Mouse (Mus musculus) left cerebral cortex, adult 2 months (tissue): ENCODE measurements around the gene Frmd4b. TPM values are rescaled to one million over a fixed set of nuclear protein-coding genes. Genes with fewer than 3 reads are reported as not detected.

Experiments
- DNase-seq, 2 experiments: peaks; one replicate each; pipeline ENCODE4 v3.0.0; 2021 to 2022; ENCODE audit warnings: low spot score in 2 of 2, mixed read lengths in 1 of 2; ENCODE audit errors: extremely low spot score in 1 of 2
- H3K27ac ChIP-seq: fragments of 200-600 bp; 2 replicates; pipeline ENCODE4 v1.8.1; 2022
- H3K4me3 ChIP-seq: fragments of 200-600 bp; 2 replicates; pipeline ENCODE4 v1.8.1; 2022
- CTCF ChIP-seq: fragments of 200-600 bp; IDR thresholded peaks from 2 replicates; pipeline ENCODE4 v1.8.1; 2022; ENCODE audit warnings: antibody characterized with exemption, mild to moderate bottlenecking, moderate library complexity
- intact Hi-C: fragments of 180-260 bp; cut with DNase I; formaldehyde crosslinking; loops from one replicate; pipeline ENCODE4 v1.15.1; 2025
- total RNA-seq, 2 experiments: library from RNA; stranded (reverse); gene quantifications; 2 replicates each; pipeline ENCODE4 v1.2.3; 2021

The Frmd4b gene
- total RNA-seq, 2 experiments from 2014 or later: 14.2 to 15.6 TPM

- TF ChIP-seq CTCF: no peak
- peak; percentile 56 to 62 for DNase-seq
- H3K4me3 ChIP-seq: peak overlapping the region; percentile 57
- H3K27ac ChIP-seq: peak overlapping the region; percentile 80
- intact Hi-C loops: no loop called here
These were observed 129.7 kb downstream of the Frmd4b start for GRCm38 (mm10) chr6:97487535-97488081.

DNA sequence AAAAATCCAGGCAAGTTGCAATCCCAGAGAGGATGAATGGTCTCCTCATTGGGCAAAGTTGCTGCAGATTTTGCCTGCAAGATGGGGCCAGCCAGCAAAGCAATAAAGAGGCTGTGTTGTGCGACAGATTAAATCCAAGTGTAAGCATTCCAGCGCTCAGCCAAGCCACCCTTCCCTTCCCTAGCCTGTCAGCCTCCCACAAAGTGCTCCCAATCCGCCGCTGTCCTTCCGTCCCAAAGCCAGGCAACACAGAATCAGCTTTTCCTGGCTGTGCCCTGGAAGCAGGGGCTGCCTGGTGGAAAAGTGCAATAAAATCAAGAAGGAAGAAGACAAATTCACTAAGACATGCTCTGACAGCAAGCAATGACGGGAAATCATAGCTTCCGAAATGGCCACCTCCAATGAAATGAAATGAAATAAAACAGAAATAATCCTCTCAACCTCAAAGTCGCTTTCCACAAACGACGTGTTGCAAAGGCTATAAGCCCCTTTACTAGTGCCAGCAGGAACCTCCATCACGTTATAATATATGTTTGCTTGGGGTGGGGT, 130.5 kb downstream of the Frmd4b start:
- TF ChIP-seq CTCF: no peak
- peak overlapping the region; percentile 80 for H3K27ac ChIP-seq
- DNase-seq: no peak
- H3K4me3 ChIP-seq: peak overlapping the region; percentile 57
- intact Hi-C loops: no loop called here

DNA sequence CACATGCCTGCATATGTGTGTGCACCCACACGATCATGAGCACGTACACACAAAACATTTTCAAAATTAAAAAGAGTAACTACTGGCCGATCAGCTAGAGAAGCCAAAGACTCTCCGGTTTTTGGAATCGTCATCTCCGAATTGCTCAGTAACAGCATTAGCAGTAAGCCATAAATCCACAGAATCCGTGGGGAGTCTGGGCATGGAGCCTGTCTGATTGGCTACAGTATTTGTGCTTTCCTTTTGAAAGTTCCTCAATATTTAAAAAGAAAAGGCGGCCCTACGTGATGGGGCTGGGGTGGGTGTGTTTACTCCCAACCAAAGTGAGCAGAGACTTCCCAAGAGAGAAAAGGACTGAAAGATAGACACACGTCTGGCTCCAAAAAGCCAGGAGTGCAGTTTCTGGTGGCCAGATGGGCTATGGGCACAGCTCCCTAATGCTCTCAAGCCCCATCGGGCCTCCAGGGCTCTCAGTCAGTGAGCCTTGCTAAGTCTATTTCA, 131.4 kb downstream of the Frmd4b start:
- Histone ChIP-seq H3K27ac (no peak overlapping the region), H3K4me3 (no peak overlapping the region; the same call in 1 of the 2 replicates)
- no peak for TF ChIP-seq CTCF
- DNase-seq: no peak
- intact Hi-C loops: no loop called here

DNA sequence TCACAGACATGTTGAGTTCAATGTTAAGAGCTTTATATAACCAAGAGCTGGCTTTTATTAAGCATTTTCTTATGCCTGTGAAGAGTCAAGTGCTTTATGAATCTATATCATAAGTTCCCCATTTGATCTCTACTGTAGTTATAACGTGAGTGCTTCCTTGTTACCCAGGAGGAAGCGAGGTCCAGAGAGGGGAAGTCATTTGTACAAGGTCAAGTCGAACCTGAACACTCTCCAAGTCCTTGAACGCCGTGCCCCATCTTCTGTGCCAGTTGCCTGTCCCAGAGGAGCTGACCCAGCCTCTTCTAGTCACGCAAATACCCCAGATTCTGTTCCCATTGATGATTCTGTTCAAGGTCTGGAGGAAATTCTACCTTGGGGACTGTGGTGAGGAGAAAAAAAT, 135.4 kb downstream of the Frmd4b start:
- intact Hi-C loops: no loop called here

GRCm38 (mm10) chr6:97478981-97479860, 138.1 kb downstream of the Frmd4b start:
- no peak for DNase-seq
- Histone ChIP-seq H3K27ac (peak overlapping the region; percentile 30; the same call in 1 of the 2 replicates), H3K4me3 (no peak overlapping the region)
- intact Hi-C loops: no loop called here
- no peak for TF ChIP-seq CTCF

More for the DNA sequence above, 135.4 kb downstream of the Frmd4b start:
- DNase-seq: no peak
- H3K27ac ChIP-seq: no peak overlapping the region
- no peak for TF ChIP-seq CTCF
- H3K4me3 ChIP-seq: no peak overlapping the region

GRCm38 (mm10) chr6:97473672-97474071, 143.7 kb downstream of the Frmd4b start:
- intact Hi-C loops: no loop called here
- no peak overlapping the region for H3K27ac ChIP-seq
- no peak for TF ChIP-seq CTCF
- no peak overlapping the region for H3K4me3 ChIP-seq
- no peak for DNase-seq

DNA sequence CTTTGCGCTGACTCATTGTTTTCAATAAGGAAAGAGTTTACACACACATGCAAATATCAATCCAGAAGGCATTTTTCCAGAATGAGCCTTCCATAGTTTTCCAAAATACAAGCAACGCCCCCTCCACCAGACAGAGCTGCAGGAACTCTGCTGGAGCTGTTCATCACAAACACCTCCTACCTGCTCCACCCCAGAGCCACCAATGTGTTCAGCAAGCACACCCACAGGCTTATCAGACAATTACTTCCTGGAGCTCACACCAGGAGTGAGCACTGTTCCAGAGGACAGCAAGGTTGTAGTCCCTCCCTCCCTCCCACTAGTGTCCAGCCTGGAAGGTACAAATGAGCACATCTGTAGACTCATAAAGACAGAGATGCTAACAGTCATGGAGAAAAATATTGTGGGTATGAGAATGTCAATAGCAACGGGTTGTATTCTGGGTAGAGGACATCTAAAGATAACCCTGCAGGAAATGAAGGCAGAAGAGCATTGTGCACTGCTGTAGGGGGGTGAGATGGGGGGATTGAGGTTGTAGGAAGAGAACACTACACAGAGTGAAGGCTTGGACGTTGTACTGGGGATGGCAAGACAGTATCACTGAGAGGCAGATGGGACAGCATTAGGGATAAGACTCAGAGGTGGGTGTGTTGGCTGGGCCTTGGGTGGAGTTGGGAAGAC, 144.3 kb downstream of the Frmd4b start:
- no peak for DNase-seq
- H3K27ac ChIP-seq: no peak overlapping the region
- intact Hi-C loops: no loop called here
- H3K4me3 ChIP-seq: no peak overlapping the region
- no peak for TF ChIP-seq CTCF

- intact Hi-C loops: no loop called here
These were observed 153.3 kb downstream of the Frmd4b start for GRCm38 (mm10) chr6:97463898-97464524.

DNA sequence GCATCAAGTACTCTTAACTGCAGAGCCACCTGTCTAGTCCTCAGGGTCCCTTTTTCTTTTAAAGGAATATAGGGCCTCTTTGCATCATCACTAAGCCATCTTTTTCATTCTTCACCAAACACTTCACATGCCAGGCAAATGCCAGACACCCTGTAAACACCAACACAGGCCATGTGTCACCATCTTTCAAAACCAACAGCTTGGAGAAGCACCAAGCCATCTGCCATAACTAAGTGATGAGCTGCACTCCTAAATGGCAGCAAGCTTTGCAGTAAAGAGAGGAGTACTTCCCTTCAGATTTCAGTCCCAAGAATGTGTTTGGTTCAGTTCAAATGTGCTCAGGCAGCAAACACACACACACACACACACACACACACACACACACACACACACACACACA, 154.9 kb downstream of the Frmd4b start:
- no peak for DNase-seq
- Histone ChIP-seq H3K4me3 (no peak overlapping the region), H3K27ac (no peak overlapping the region)
- intact Hi-C loops: no loop called here
- no peak for TF ChIP-seq CTCF

More at GRCm38 (mm10) chr6:97463898-97464524, 153.3 kb downstream of the Frmd4b start:
- H3K4me3 ChIP-seq: no peak overlapping the region
- TF ChIP-seq CTCF: no peak
- peak overlapping the region; percentile 13 for H3K27ac ChIP-seq
- DNase-seq: no peak

DNA sequence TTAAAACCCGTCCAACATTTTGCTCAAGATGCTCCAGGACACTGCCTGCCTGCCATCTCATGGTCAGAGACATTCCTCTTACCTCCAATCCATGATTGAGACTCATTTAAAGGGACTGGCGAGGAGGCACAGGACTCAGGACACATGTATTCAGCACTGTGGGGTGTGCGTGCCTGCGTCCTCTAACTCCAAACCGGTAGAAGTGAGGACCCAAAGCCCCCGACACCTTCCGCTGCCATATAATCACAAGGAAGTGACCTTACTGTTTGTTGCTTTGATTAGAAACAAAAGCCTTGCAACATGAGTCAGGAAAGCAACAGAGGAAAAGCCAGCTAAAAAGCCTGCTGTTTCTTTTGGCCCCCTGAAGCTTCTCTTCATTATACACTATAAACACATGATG, 158.2 kb downstream of the Frmd4b start:
- H3K27ac ChIP-seq: peak overlapping the region; percentile 58
- no peak for TF ChIP-seq CTCF
- DNase-seq: no peak
- intact Hi-C loops: no loop called here
- 0 out of 2 replicates have a peak overlapping the region, but pooled peaks have one; percentile 7 for H3K4me3 ChIP-seq

DNA sequence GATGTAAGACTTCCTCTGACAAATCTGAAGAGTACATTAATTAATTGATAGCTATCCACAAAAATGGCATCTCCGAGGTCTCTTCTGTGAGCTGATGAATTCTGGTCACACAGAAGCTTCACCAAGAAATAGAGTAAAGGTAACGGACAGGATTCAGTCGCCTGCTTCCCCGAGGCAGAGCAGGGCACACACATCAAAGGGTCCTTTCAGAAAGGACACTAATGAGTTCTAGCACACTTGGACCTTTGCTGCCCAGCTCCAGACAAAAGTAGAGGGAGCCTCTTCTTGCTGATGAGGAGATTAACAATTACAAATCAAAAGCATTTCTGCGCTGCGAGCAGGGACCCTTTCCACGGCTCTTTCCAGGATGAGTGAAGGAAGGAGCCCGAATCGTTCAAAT, 159.0 kb downstream of the Frmd4b start:
- peak overlapping the region; percentile 58 for H3K27ac ChIP-seq
- no peak for TF ChIP-seq CTCF

More for the DNA sequence above, 159.0 kb downstream of the Frmd4b start:
- DNase-seq: no peak
- intact Hi-C loops: no loop called here
- H3K4me3 ChIP-seq: peak overlapping the region; percentile 7; the same call in 1 of the 2 replicates
